Mouse (Mus musculus): Measurements from ENCODE around the gene Hoxb5. TPM values are rescaled to one million over a fixed set of nuclear protein-coding genes. Genes with fewer than 3 reads are reported as not detected.

Gene Hoxb5
- polyA plus RNA-seq, 1 experiment = 5.1 TPM

- 37% methylated on average over 12 of the region's 12 CpGs for WGBS
- no peak for DNase-seq (ENCODE audit: low read depth, low spot score)
Observed at GRCm38 (mm10) chr11:96313806-96314428, 10.8 kb downstream of the Hoxb5 start.

- DNase-seq (ENCODE audit: low read depth, low spot score) = no peak
- 17% methylated on average over 34 of the region's 34 CpGs for WGBS
Observed at GRCm38 (mm10) chr11:96314671-96315343, 11.7 kb downstream of the Hoxb5 start.

- DNase-seq (ENCODE audit: low read depth, low spot score) = no peak
- WGBS = 48% methylated on average over 5 of the region's 5 CpGs
Observed at GRCm38 (mm10) chr11:96315344-96315681, 12.2 kb downstream of the Hoxb5 start.

GRCm38 (mm10) chr11:96316696-96317607, 13.8 kb downstream of the Hoxb5 start:
- 29% methylated on average over 18 of the region's 18 CpGs for WGBS

GRCm38 (mm10) chr11:96317608-96318367, 14.7 kb downstream of the Hoxb5 start, which contains the start of gene Hoxb4:
Gene Hoxb4, plus strand, starts transcription at chr11:96318267.
- DNase-seq (ENCODE audit: low read depth, low spot score) = no peak
- WGBS = 27% methylated on average over 28 of the region's 28 CpGs

More at GRCm38 (mm10) chr11:96316696-96317607, 13.8 kb downstream of the Hoxb5 start:
- DNase-seq (ENCODE audit: low read depth, low spot score) = no peak

- no peak for DNase-seq (ENCODE audit: low read depth, low spot score)
- WGBS = 2% methylated on average over 45 of the region's 45 CpGs
Observed at GRCm38 (mm10) chr11:96318368-96319070, 15.4 kb downstream of the Hoxb5 start.

GRCm38 (mm10) chr11:96319071-96319902, 16.2 kb downstream of the Hoxb5 start:
- WGBS = under 1% methylated on average over 34 of the region's 34 CpGs
- peak; percentile 48 for DNase-seq (ENCODE audit: low read depth, low spot score)

GRCm38 (mm10) chr11:96319910-96320309, 16.8 kb downstream of the Hoxb5 start:
- WGBS = 2% methylated on average over 29 of the region's 29 CpGs
- no peak for DNase-seq (ENCODE audit: low read depth, low spot score)

GRCm38 (mm10) chr11:96320688-96321087, 17.6 kb downstream of the Hoxb5 start:
- DNase-seq (ENCODE audit: low read depth, low spot score) = no peak
- WGBS = 45% methylated on average over 17 of the region's 17 CpGs

- no peak for DNase-seq (ENCODE audit: low read depth, low spot score)
- 26% methylated on average over 5 of the region's 5 CpGs for WGBS
Observed at GRCm38 (mm10) chr11:96321846-96322245, 18.7 kb downstream of the Hoxb5 start.

GRCm38 (mm10) chr11:96322738-96323137, 19.6 kb downstream of the Hoxb5 start:
- WGBS = 67% methylated on average over 6 of the region's 6 CpGs
- no peak for DNase-seq (ENCODE audit: low read depth, low spot score)

- WGBS = 73% methylated on average over 10 of the region's 10 CpGs
- DNase-seq (ENCODE audit: low read depth, low spot score) = no peak
Observed at GRCm38 (mm10) chr11:96323154-96323553, 20.0 kb downstream of the Hoxb5 start, which contains the start of gene Hoxb3. Gene Hoxb3, plus strand, starts transcription at chr11:96323326.

GRCm38 (mm10) chr11:96324125-96324524, 21.0 kb downstream of the Hoxb5 start:
- 50% methylated on average over 5 of the region's 5 CpGs for WGBS
- DNase-seq (ENCODE audit: low read depth, low spot score) = no peak

- no peak for DNase-seq (ENCODE audit: low read depth, low spot score)
- 76% methylated on average over 8 of the region's 8 CpGs for WGBS
Observed at GRCm38 (mm10) chr11:96324965-96325364, 21.8 kb downstream of the Hoxb5 start.

GRCm38 (mm10) chr11:96325747-96326212, 22.6 kb downstream of the Hoxb5 start:
- WGBS = 49% methylated on average over 22 of the region's 22 CpGs
- no peak for DNase-seq (ENCODE audit: low read depth, low spot score)

GRCm38 (mm10) chr11:96326705-96327104, 23.6 kb downstream of the Hoxb5 start:
- DNase-seq (ENCODE audit: low read depth, low spot score) = no peak
- 64% methylated on average over 12 of the region's 12 CpGs for WGBS

- WGBS = 65% methylated on average over 7 of the region's 7 CpGs
- DNase-seq (ENCODE audit: low read depth, low spot score) = no peak
Observed at GRCm38 (mm10) chr11:96327122-96327521, 24.0 kb downstream of the Hoxb5 start.

GRCm38 (mm10) chr11:96327750-96328149, 24.6 kb downstream of the Hoxb5 start:
- DNase-seq (ENCODE audit: low read depth, low spot score) = no peak
- WGBS = 64% methylated on average over 5 of the region's 5 CpGs
